Mouse (Mus musculus) naive thymus-derived CD4-positive, alpha-beta T cell, adult 5 months (primary cell): ENCODE data around the gene Alyref2. TPM values are rescaled to one million over a fixed set of nuclear protein-coding genes. Genes with fewer than 3 reads are reported as not detected.

Experiments used
- polyA plus RNA-seq: library from polyadenylated mRNA; unstranded; fragments of 100-300 nt; shearing (Covaris generic); gene quantifications from one replicate; pipeline ENCODE4 v1.2.1, GENCODE M21; 2017

Gene Alyref2
- polyA plus RNA-seq = 7.3 TPM

DNA sequence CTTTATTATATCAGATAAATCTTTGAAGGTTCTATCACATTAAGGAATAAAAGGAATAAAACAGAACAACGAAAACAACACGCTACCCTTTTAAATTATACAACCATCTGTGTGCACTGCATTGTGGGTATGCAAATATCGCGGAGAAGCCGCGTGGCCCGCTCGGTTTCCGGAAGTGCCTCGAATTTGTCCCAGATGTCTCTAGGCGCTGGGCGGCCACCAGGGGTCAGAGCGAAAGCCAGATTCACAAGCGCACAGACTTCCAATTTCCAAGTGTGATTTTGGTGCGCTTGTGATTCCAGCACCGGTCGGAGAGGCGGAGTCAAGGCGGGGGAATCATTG, at the start of gene Alyref2:
Gene Alyref2 (plus strand): TSS at position 229 of the 342 bp plus-strand sequence.

DNA sequence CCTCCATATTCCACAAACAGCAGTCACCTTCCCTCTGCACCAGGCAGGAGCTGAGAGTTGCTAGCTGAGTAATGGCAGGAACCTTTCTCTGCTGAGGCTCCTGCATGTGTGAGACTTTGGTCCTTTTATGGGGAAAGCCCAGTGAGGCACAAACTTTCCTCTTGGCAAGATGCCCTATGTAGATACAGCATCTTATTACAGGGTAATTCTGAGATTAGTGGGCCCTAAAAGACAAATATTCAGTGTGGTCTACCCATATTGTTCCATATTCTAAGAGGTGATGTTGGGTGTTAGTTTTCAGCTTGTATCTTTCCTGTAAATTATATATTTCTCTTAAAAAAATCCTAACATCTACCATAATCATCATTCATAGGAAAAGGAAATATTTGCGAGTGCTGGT, 31.9 kb downstream of the Alyref2 start, which contains the start of gene Itln1:
Gene Itln1 (minus strand): TSS at position 101 of the 400 bp plus-strand sequence.

Other genes with a start within 250 kb of the Alyref2 start
- gene B4galt3, start 233.2 kb upstream of the Alyref2 start, polyA plus RNA-seq = 51.8 TPM
- gene Ppox, start 222.3 kb upstream of the Alyref2 start, polyA plus RNA-seq = 62.3 TPM
- gene Usp21, start 215.5 kb upstream of the Alyref2 start, polyA plus RNA-seq = 57.4 TPM
- 50.7 TPM for gene Ufc1, start 208.5 kb upstream of the Alyref2 start, polyA plus RNA-seq
- 32.6 TPM for gene Dedd, start 174.3 kb upstream of the Alyref2 start, polyA plus RNA-seq
- gene Nit1, start 157.8 kb upstream of the Alyref2 start, polyA plus RNA-seq = 39.4 TPM
- gene Pfdn2, start 157.8 kb upstream of the Alyref2 start, polyA plus RNA-seq = 112 TPM
- not detected for gene Klhdc9, start 142.7 kb upstream of the Alyref2 start, polyA plus RNA-seq
- gene Nectin4, start 133.4 kb upstream of the Alyref2 start, polyA plus RNA-seq = 0.10 TPM
- gene Arhgap30, start 114.5 kb upstream of the Alyref2 start, polyA plus RNA-seq = 159 TPM
- gene Usf1, start 92.2 kb upstream of the Alyref2 start, polyA plus RNA-seq = 73.6 TPM
- gene Tstd1, start 84.6 kb upstream of the Alyref2 start, polyA plus RNA-seq = 3.6 TPM
- 0.19 TPM for gene F11r, start 65.9 kb upstream of the Alyref2 start, polyA plus RNA-seq
- not detected for gene Itln1, start 31.8 kb downstream of the Alyref2 start, polyA plus RNA-seq
- gene Cd244a, start 55.7 kb downstream of the Alyref2 start, polyA plus RNA-seq = not detected
- 92.0 TPM for gene Ly9, start 103.9 kb downstream of the Alyref2 start, polyA plus RNA-seq
- gene Slamf7, start 149.6 kb downstream of the Alyref2 start, polyA plus RNA-seq = 0.78 TPM
- 85.6 TPM for gene Cd48, start 178.5 kb downstream of the Alyref2 start, polyA plus RNA-seq